In genomic region chr3:53044682-53045299, GRCm38 (mm10) we compare ENCODE assay signal across 7 mouse cellular contexts. TPM values are rescaled to one million over a fixed set of nuclear protein-coding genes. Genes with fewer than 3 reads are reported as not detected.
DNase-seq lines count a peak whose midpoint lies in the region; ATAC-seq and TF ChIP-seq lines count a peak whose summit lies in the region.

No protein-coding gene starts in this region.

- no peaks in the 10 kb centered on the region for H3K27me3 ChIP-seq in forebrain, embryonic 15.5 days
- H3K27me3 ChIP-seq in intestine, embryonic 15.5 days (replicated peaks), result peaks cover 8% of the 10 kb centered on the region; the same call in 1 of the 2 replicates
- no peaks in the 10 kb centered on the region for H3K27me3 ChIP-seq in neural tube, embryonic 14.5 days (ENCODE audit: control insufficient read depth, insufficient read depth, low read length)

- H3K9me3 ChIP-seq in forebrain, embryonic 15.5 days, result no peaks in the 10 kb centered on the region
- no peaks in the 10 kb centered on the region for H3K9me3 ChIP-seq in intestine, embryonic 15.5 days
- no peaks in the 10 kb centered on the region for H3K9me3 ChIP-seq in neural tube, embryonic 14.5 days (ENCODE audit: control insufficient read depth, low read length)

- peak overlapping the region; percentile 28 for H3K4me3 ChIP-seq in left cerebral cortex, adult 2 months
- peak overlapping the region; percentile 17 for H3K4me3 ChIP-seq in forebrain, embryonic 15.5 days
- peak overlapping the region; percentile 6; the same call in 1 of the 2 replicates for H3K4me3 ChIP-seq in intestine, embryonic 15.5 days (replicated peaks)
- H3K4me3 ChIP-seq in neural tube, embryonic 14.5 days (ENCODE audit: low read depth, low read length), result peak overlapping the region; percentile 10

- peak overlapping the region; percentile 30; the same call in 1 of the 2 replicates for H3K9ac ChIP-seq in forebrain, embryonic 15.5 days (replicated peaks)
- no peak overlapping the region for H3K9ac ChIP-seq in intestine, embryonic 15.5 days
- H3K9ac ChIP-seq in neural tube, embryonic 14.5 days (replicated peaks; ENCODE audit: low read depth, low read length), result no peak overlapping the region

- WGBS in forebrain, embryonic 15.5 days, result 71% methylated on average over 11 of the region's 11 CpGs
- 45% methylated on average over 11 of the region's 11 CpGs for WGBS in intestine, embryonic 15.5 days
- WGBS in neural tube, embryonic 14.5 days, result 25% methylated on average over 11 of the region's 11 CpGs

- peak overlapping the region; percentile 29 for H3K4me2 ChIP-seq in forebrain, embryonic 15.5 days (replicated peaks)
- H3K4me2 ChIP-seq in intestine, embryonic 15.5 days (replicated peaks), result peak overlapping the region; percentile 44
- peak overlapping the region; percentile 56 for H3K4me2 ChIP-seq in neural tube, embryonic 14.5 days (ENCODE audit: low read depth, low read length)

- ATAC-seq in forebrain, embryonic 15.5 days (replicated peaks), result no peak
- ATAC-seq in intestine, embryonic 15.5 days, result no peak
- no peak for ATAC-seq in neural tube, embryonic 14.5 days (ENCODE audit: low read depth)
- ATAC-seq in megakaryocyte progenitor cell, adult 5-6 weeks (replicated peaks; ENCODE audit: poor library complexity), result no peak

- H3K4me1 ChIP-seq in forebrain, embryonic 15.5 days, result peaks cover 24% of the 10 kb centered on the region
- H3K4me1 ChIP-seq in intestine, embryonic 15.5 days (replicated peaks), result peaks cover 16% of the 10 kb centered on the region; the same call in 1 of the 2 replicates
- H3K4me1 ChIP-seq in neural tube, embryonic 14.5 days (ENCODE audit: control insufficient read depth, insufficient read depth, low read length), result 0 out of 2 replicates have a peak, but pooled peaks cover 3% of the 10 kb centered on the region

- DNase-seq in left cerebral cortex, adult 2 months (ENCODE audit: extremely low spot score in 1 of 2, low spot score in 2 of 2), result no peak
- DNase-seq in left cerebral cortex, adult 8-10 months (ENCODE audit: low spot score in 2 of 2), result no peak
- DNase-seq in adrenal gland, postnatal 36 days, result no peak

- no peaks in the 10 kb centered on the region for H3K36me3 ChIP-seq in forebrain, embryonic 15.5 days
- H3K36me3 ChIP-seq in intestine, embryonic 15.5 days, result no peaks in the 10 kb centered on the region
- H3K36me3 ChIP-seq in neural tube, embryonic 14.5 days (ENCODE audit: control insufficient read depth, insufficient read depth, low read length), result no peaks in the 10 kb centered on the region

- TF ChIP-seq CTCF in left cerebral cortex, adult 2 months (IDR thresholded peaks at IDR 0.05), result no peak

- H3K27ac ChIP-seq in left cerebral cortex, adult 2 months, result no peak overlapping the region; the same call in 1 of the 2 replicates
- H3K27ac ChIP-seq in forebrain, embryonic 15.5 days (replicated peaks), result no peak overlapping the region
- no peak overlapping the region for H3K27ac ChIP-seq in intestine, embryonic 15.5 days
- no peak overlapping the region for H3K27ac ChIP-seq in neural tube, embryonic 14.5 days (ENCODE audit: low read depth, low read length)

- intact Hi-C loops in left cerebral cortex, adult 2 months (cut with DNase I), result loop anchor here (5.0 kb wide), 2 partner anchors 208 to 268 kb away; no protein-coding TSS in a partner anchor

RNA-seq across cellular contexts. Expression of gene Lhfp, which starts 3.5 kb away (rescaled TPM):
- total RNA-seq in left cerebral cortex, adult 2 months (2021), result 10 to 100 TPM; 32.9 to 34.4 TPM
- total RNA-seq in left cerebral cortex, adult 8-10 months (2022), result 10 to 100 TPM; 22.4 to 26.7 (median 24.0) TPM
- polyA plus RNA-seq in forebrain, embryonic 15.5 days (2015; fragmentation: Nextera tagmentation; extraction: Ambion mirVana), result 40.1 and 41.0 TPM in 2 replicates
- polyA plus RNA-seq in intestine, embryonic 15.5 days (2015; fragmentation: Nextera tagmentation; extraction: Ambion mirVana), result 41.0 and 42.8 TPM in 2 replicates
- polyA plus RNA-seq in neural tube, embryonic 14.5 days (2014; fragmentation: Nextera tagmentation; extraction: Ambion mirVana), result 34.9 and 51.0 TPM in 2 replicates
- 10 to 100 TPM; 24.2 to 38.2 TPM for total RNA-seq in adrenal gland, postnatal 36 days (2021)
- 0.47 TPM in 1 of 2 replicates, not detected in the other for total RNA-seq in megakaryocyte progenitor cell, adult 5-6 weeks (2015)
- not detected in 2 replicates for total RNA-seq in megakaryocyte progenitor cell, adult 5-6 weeks (2017)

RNA-seq across cellular contexts. Expression of gene Cog6, which starts 27.8 kb away (rescaled TPM):
- 10 to 100 TPM; 41.9 to 46.7 TPM for total RNA-seq in left cerebral cortex, adult 2 months (2021)
- 10 to 100 TPM; 38.0 to 41.8 (median 39.5) TPM for total RNA-seq in left cerebral cortex, adult 8-10 months (2022)
- polyA plus RNA-seq in forebrain, embryonic 15.5 days (2015; fragmentation: Nextera tagmentation; extraction: Ambion mirVana), result 63.9 and 72.0 TPM in 2 replicates
- polyA plus RNA-seq in intestine, embryonic 15.5 days (2015; fragmentation: Nextera tagmentation; extraction: Ambion mirVana), result 35.7 and 38.6 TPM in 2 replicates
- polyA plus RNA-seq in neural tube, embryonic 14.5 days (2014; fragmentation: Nextera tagmentation; extraction: Ambion mirVana), result 57.7 and 62.4 TPM in 2 replicates
- total RNA-seq in adrenal gland, postnatal 36 days (2021), result 10 to 100 TPM; 36.2 to 36.7 TPM
- 19.4 and 22.2 TPM in 2 replicates for total RNA-seq in megakaryocyte progenitor cell, adult 5-6 weeks (2015)
- total RNA-seq in megakaryocyte progenitor cell, adult 5-6 weeks (2017), result 23.6 and 28.9 TPM in 2 replicates

Comparison
In these comparisons a context has a peak if more than half of its experiments do, and no peak if none do; other contexts are left out.
1. RNA of gene Lhfp, which starts 3.5 kb away (total RNA-seq): 24.2 to 38.2 TPM in adrenal gland, postnatal 36 days, 32.9 to 34.4 TPM in left cerebral cortex, adult 2 months and 22.4 to 26.7 TPM in left cerebral cortex, adult 8-10 months; 0.47 TPM in megakaryocyte progenitor cell, adult 5-6 weeks; every median in the first group is over 10 times any median in the second.
2. Peak in every context shown above with its lines, with median percentiles within 50 percentile points of each other: H3K4me3 ChIP-seq and H3K4me2 ChIP-seq.